Mouse (Mus musculus): ENCODE results near the gene Ulbp1. TPM values are rescaled to one million over a fixed set of nuclear protein-coding genes. Genes with fewer than 3 reads are reported as not detected.
"Not testable (repeated sequence)": the region's sequence is repeated elsewhere in the genome, so short reads cannot be mapped to it uniquely, and the experiment has no call there.

Gene Ulbp1
- 0.49 and 0.85 TPM in 2 replicates for total RNA-seq (2014; rRNA removed)
- polyA plus RNA-seq (2015; fragmentation: Nextera tagmentation; extraction: Ambion mirVana): 0.11 and 0.27 TPM in 2 replicates

- Histone ChIP-seq H3K9me3 (ENCODE audit: low read length) (no peaks in the 10 kb centered on the region), H3K27me3 (ENCODE audit: insufficient read depth, low read length) (no peaks in the 10 kb centered on the region), H3K36me3 (ENCODE audit: insufficient read depth, low read length) (no peaks in the 10 kb centered on the region), H3K4me3 (ENCODE audit: low read depth, low read length) (no peak within 1 kb of the TSS), H3K9ac (replicated peaks; ENCODE audit: low read length, poor library complexity, severe bottlenecking) (no peak within 1 kb of the TSS), H3K4me1 (ENCODE audit: insufficient read depth, low read length) (no peaks in the 10 kb centered on the region), H3K27ac (ENCODE audit: low read depth, low read length) (no peak within 1 kb of the TSS), H3K4me2 (ENCODE audit: low read depth, low read length, poor library complexity, severe bottlenecking) (no peak within 1 kb of the TSS; the same call in 1 of the 2 replicates)
- TF ChIP-seq CTCF (IDR thresholded peaks at IDR 0.05): no peak
- DNase-seq (ENCODE audit: low spot score) (no peak), ATAC-seq (ENCODE audit: low FRiP score) (no peak; the same call in 1 of the 2 replicates)
- whole genome bisulfite sequencing: 67% methylated on average over 13 of the region's 13 CpGs
Measured at GRCm38 (mm10) chr10:7473197-7473889, at the start of gene Ulbp1. Gene Ulbp1, minus strand, starts transcription at chr10:7473638.

GRCm38 (mm10) chr10:7498180-7498579 is 24.7 kb upstream of the Ulbp1 start:
- DNase-seq (ENCODE audit: low spot score); H3K9ac ChIP-seq (replicated peaks; ENCODE audit: low read length, poor library complexity, severe bottlenecking); H3K4me3 ChIP-seq (ENCODE audit: low read depth, low read length); H3K4me2 ChIP-seq (ENCODE audit: low read depth, low read length, poor library complexity, severe bottlenecking); ATAC-seq (ENCODE audit: low FRiP score); H3K27ac ChIP-seq (ENCODE audit: low read depth, low read length); H3K27me3 ChIP-seq (ENCODE audit: insufficient read depth, low read length); H3K9me3 ChIP-seq (ENCODE audit: low read length); H3K36me3 ChIP-seq (ENCODE audit: insufficient read depth, low read length); H3K4me1 ChIP-seq (ENCODE audit: insufficient read depth, low read length): not testable (repeated sequence)
- 50% methylated on average over 1 of the region's 1 CpGs for WGBS

DNA sequence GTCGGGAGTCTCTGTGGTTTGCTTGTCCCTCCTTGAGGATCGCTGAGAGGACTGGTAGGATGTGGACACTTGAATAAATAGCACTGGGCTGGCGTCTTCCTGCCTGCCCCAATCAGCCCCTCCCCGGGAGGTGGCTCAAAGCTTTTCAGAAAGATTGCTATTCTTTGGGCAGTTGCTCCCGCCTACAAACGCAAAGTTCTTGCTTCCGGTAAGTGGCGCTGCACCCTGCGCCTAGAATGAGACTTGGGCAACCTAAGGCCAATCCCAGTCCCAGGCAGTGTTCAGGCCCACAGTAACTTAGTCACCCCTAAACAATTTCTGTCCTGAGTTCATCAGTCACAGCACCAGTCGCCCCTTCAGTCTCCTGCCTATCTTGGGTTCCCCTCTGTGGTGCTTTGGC is 18.9 kb upstream of the Ulbp1 start:
- not testable (repeated sequence) for H3K4me2 ChIP-seq (ENCODE audit: low read depth, low read length, poor library complexity, severe bottlenecking); H3K36me3 ChIP-seq (ENCODE audit: insufficient read depth, low read length); H3K4me1 ChIP-seq (ENCODE audit: insufficient read depth, low read length); H3K4me3 ChIP-seq (ENCODE audit: low read depth, low read length); H3K27me3 ChIP-seq (ENCODE audit: insufficient read depth, low read length); H3K9me3 ChIP-seq (ENCODE audit: low read length); DNase-seq (ENCODE audit: low spot score); H3K9ac ChIP-seq (replicated peaks; ENCODE audit: low read length, poor library complexity, severe bottlenecking); H3K27ac ChIP-seq (ENCODE audit: low read depth, low read length)
- 7% methylated on average over 10 of the region's 10 CpGs for WGBS
- 0 out of 2 replicates have a peak, but pooled peaks have one; percentile 27 for ATAC-seq (ENCODE audit: low FRiP score)

DNA sequence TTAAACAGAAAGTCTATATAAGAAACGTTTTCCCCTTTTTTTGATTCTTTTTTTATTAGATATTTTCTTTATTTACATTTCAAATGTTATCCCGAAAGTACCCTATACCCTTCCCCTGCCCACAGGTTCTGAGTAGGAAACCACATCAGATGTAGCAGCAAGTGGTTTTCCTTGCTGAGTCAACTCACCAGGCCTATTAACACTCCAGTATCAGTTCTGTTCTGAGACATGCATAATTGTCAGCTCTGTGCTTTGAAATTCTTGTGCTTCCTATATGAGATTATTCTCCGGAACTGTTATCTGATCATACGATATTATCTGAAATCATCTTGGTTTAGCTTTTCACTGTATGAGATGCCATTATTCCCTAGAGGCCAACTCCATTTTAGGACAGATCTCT is 10.2 kb upstream of the Ulbp1 start:
- Histone ChIP-seq H3K27me3 (ENCODE audit: insufficient read depth, low read length) (no peaks in the 10 kb centered on the region), H3K36me3 (ENCODE audit: insufficient read depth, low read length) (no peaks in the 10 kb centered on the region), H3K4me3 (ENCODE audit: low read depth, low read length) (no peak overlapping the region), H3K4me1 (ENCODE audit: insufficient read depth, low read length) (no peaks in the 10 kb centered on the region), H3K4me2 (ENCODE audit: low read depth, low read length, poor library complexity, severe bottlenecking) (no peak overlapping the region), H3K27ac (ENCODE audit: low read depth, low read length) (no peak overlapping the region), H3K9me3 (ENCODE audit: low read length) (no peaks in the 10 kb centered on the region), H3K9ac (replicated peaks; ENCODE audit: low read length, poor library complexity, severe bottlenecking) (no peak overlapping the region)
- no peak for DNase-seq (ENCODE audit: low spot score)
- WGBS: 65% methylated on average over 4 of the region's 4 CpGs
- ATAC-seq (ENCODE audit: low FRiP score): no peak
- no peak for TF ChIP-seq CTCF (IDR thresholded peaks at IDR 0.05)

DNA sequence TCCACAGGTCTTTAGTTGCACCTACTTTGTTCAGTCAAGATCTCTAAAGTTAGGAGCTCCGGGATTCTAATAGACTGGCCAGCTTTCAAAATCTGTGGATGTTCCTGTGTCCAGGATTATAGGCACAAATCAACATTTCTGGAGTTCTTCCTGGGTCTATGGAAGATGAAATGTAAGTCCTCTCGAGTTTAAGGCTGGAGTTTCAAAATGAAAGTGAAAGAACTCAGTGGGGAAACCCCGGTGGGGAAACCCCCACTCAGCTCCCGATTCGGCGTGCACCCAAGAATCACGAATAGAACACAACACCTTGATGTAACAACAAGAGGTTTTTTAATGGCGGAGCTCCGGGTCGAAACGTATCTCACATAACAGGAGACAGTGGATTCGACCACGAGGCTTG is 787 bp upstream of the Ulbp1 start:
- not testable (repeated sequence) for H3K27ac ChIP-seq (ENCODE audit: low read depth, low read length); H3K4me3 ChIP-seq (ENCODE audit: low read depth, low read length); ATAC-seq (ENCODE audit: low FRiP score); H3K27me3 ChIP-seq (ENCODE audit: insufficient read depth, low read length); DNase-seq (ENCODE audit: low spot score); H3K4me1 ChIP-seq (ENCODE audit: insufficient read depth, low read length); H3K36me3 ChIP-seq (ENCODE audit: insufficient read depth, low read length); H3K9ac ChIP-seq (replicated peaks; ENCODE audit: low read length, poor library complexity, severe bottlenecking); H3K4me2 ChIP-seq (ENCODE audit: low read depth, low read length, poor library complexity, severe bottlenecking); H3K9me3 ChIP-seq (ENCODE audit: low read length)
- 97% methylated on average over 6 of the region's 13 CpGs for WGBS

DNA sequence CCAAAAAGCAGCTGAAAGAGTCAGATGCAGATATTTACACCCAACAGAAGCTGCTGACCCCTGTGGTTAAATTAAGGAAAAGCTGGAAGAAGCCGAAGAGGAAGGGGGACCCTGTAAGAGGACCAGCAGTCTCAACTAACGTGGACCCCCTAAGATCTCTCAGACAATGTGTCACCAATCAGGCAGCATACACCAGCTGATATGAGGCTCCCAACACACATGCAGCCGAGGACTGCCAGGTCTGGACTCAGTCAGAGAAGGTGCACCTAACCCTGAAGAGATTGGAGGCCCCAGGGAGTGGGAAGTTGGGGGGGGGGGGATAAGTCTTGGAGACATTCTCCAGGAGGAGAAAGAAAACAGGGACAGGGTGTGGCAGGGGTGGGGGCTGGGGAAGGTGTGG is 1.8 kb downstream of the Ulbp1 start:
- Histone ChIP-seq H3K9ac (replicated peaks; ENCODE audit: low read length, poor library complexity, severe bottlenecking) (no peak overlapping the region), H3K4me1 (ENCODE audit: insufficient read depth, low read length) (no peaks in the 10 kb centered on the region), H3K36me3 (ENCODE audit: insufficient read depth, low read length) (no peaks in the 10 kb centered on the region), H3K4me3 (ENCODE audit: low read depth, low read length) (no peak overlapping the region), H3K27me3 (ENCODE audit: insufficient read depth, low read length) (no peaks in the 10 kb centered on the region), H3K4me2 (ENCODE audit: low read depth, low read length, poor library complexity, severe bottlenecking) (no peak overlapping the region), H3K27ac (ENCODE audit: low read depth, low read length) (no peak overlapping the region), H3K9me3 (ENCODE audit: low read length) (no peaks in the 10 kb centered on the region)
- WGBS: 74% methylated on average over 3 of the region's 3 CpGs
- ATAC-seq (ENCODE audit: low FRiP score): no peak
- no peak for DNase-seq (ENCODE audit: low spot score)
- TF ChIP-seq CTCF (IDR thresholded peaks at IDR 0.05): no peak
